Comparison of ENCODE assay signal across 17 mouse cellular contexts in the genomic region with DNA sequence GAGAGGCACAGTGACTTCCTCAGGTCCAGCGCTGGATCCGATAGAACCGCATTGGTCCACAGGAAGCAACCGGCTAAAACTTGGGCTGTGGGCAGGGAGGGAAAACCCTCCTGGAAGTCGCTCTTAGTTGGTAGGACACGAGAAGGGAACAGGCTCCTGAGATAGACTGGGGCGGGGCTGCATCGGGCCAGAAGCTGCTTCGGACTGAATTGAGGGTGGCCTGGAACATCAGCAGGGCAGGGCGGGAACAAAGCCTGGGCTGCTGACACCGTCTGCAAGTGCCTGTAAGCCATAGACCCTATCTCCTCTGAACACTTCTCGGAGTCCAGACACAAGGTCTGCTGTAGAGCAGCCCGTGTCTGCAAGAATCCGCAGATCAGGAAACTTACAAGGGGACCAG. TPM values are rescaled to one million over a fixed set of nuclear protein-coding genes. Genes with fewer than 3 reads are reported as not detected.
DNase-seq lines count a peak whose midpoint lies in the region; ATAC-seq lines count a peak whose summit lies in the region.
"Had no signal": no experiment of that assay in that cellular context is flagged by ENCODE, and none has a peak within 500 bp of the region (broad histone marks: within the 10 kb centered on the region; RNA-seq: fewer than 3 reads in every experiment).

No protein-coding gene starts in this region.

- peak; percentile 38; the same call in 1 of the 2 replicates for ATAC-seq in heart, embryonic 14.5 days (ENCODE audit: insufficient number of reproducible peaks, insufficient read depth, low FRiP score, low read depth)
- ATAC-seq: activated CD4-positive, CD25-positive, alpha-beta regulatory T cell, adult 4 months; forebrain, embryonic 15.5 days; intestine, postnatal 0 days; midbrain, embryonic 15.5 days had no signal

- H3K9ac ChIP-seq in heart, embryonic 14.5 days (ENCODE audit: low read length), result no peak overlapping the region
- H3K9ac ChIP-seq: embryonic facial prominence, embryonic 13.5 days; forebrain, embryonic 15.5 days; hindbrain, embryonic 12.5 days; limb, embryonic 15.5 days; midbrain, embryonic 15.5 days had no signal

- no peaks in the 10 kb centered on the region for H3K9me3 ChIP-seq in heart, embryonic 14.5 days (ENCODE audit: control insufficient read depth, low read length)
- H3K9me3 ChIP-seq in limb, embryonic 10.5 days (replicated peaks), result no peaks in the 10 kb centered on the region
- H3K9me3 ChIP-seq: embryonic facial prominence, embryonic 13.5 days; forebrain, embryonic 15.5 days; hindbrain, embryonic 12.5 days; limb, embryonic 15.5 days; midbrain, embryonic 15.5 days had no signal

- no peak for DNase-seq in heart, adult 18-20 months
- DNase-seq in ZHBTc4 (ENCODE audit: low read depth, low spot score), result peak; percentile 71
- no peak for DNase-seq in limb, embryonic 10.5 days (ENCODE audit: low spot score)
- DNase-seq in spleen, postnatal 10 days (ENCODE audit: low spot score in 2 of 2), result peak; percentile 72 to 73
- no peak for DNase-seq in cerebellum, postnatal 14 days
- DNase-seq in urinary bladder, postnatal 14 days (ENCODE audit: low spot score), result no peak
- DNase-seq: adrenal gland, postnatal 36 days; kidney, postnatal 14 days; right cerebral cortex, adult 18-20 months had no signal

- 33% methylated on average over 14 of the region's 14 CpGs for WGBS in heart, embryonic 14.5 days
- 34% methylated on average over 14 of the region's 14 CpGs for WGBS in limb, embryonic 10.5 days

- H3K36me3 ChIP-seq in heart, embryonic 14.5 days (ENCODE audit: control insufficient read depth, insufficient read depth, low read length), result no peaks in the 10 kb centered on the region
- H3K36me3 ChIP-seq in limb, embryonic 10.5 days, result no peaks in the 10 kb centered on the region
- H3K36me3 ChIP-seq: embryonic facial prominence, embryonic 13.5 days; forebrain, embryonic 15.5 days; hindbrain, embryonic 12.5 days; limb, embryonic 15.5 days; midbrain, embryonic 15.5 days had no signal

- no peaks in the 10 kb centered on the region; the same call in 1 of the 2 replicates for H3K27me3 ChIP-seq in heart, embryonic 14.5 days (ENCODE audit: control insufficient read depth, insufficient read depth, low read length)
- peaks cover 47% of the 10 kb centered on the region for H3K27me3 ChIP-seq in limb, embryonic 10.5 days (ENCODE audit: low read depth, poor library complexity, severe bottlenecking)
- H3K27me3 ChIP-seq: forebrain, embryonic 15.5 days; midbrain, embryonic 15.5 days had no signal

- no peak overlapping the region for H3K27ac ChIP-seq in heart, embryonic 14.5 days (replicated peaks in 1 of 2; ENCODE audit: control insufficient read depth in 1 of 2, insufficient read depth in 1 of 2, low read depth in 2 of 2, low read length in 2 of 2)
- 0 out of 2 replicates have a peak overlapping the region, but pooled peaks have one; percentile 25 for H3K27ac ChIP-seq in limb, embryonic 10.5 days
- H3K27ac ChIP-seq: embryonic facial prominence, embryonic 13.5 days; forebrain, embryonic 15.5 days; hindbrain, embryonic 12.5 days; limb, embryonic 15.5 days; midbrain, embryonic 15.5 days had no signal

- H3K4me1 ChIP-seq in heart, embryonic 14.5 days (ENCODE audit: control insufficient read depth in 2 of 2, insufficient read depth in 2 of 2, low read length in 2 of 2), result peaks cover 14 to 20% of the 10 kb centered on the region in 2 experiments
- H3K4me1 ChIP-seq in limb, embryonic 10.5 days, result peaks cover 19% of the 10 kb centered on the region

- H3K4me2 ChIP-seq in heart, embryonic 14.5 days (ENCODE audit: low read length), result no peak overlapping the region
- H3K4me2 ChIP-seq: embryonic facial prominence, embryonic 13.5 days; forebrain, embryonic 15.5 days; limb, embryonic 15.5 days; midbrain, embryonic 15.5 days had no signal

- no peak overlapping the region for H3K4me3 ChIP-seq in heart, embryonic 14.5 days (ENCODE audit: control insufficient read depth in 1 of 2, insufficient read depth in 1 of 2, low read depth in 1 of 2, low read length in 2 of 2)
- no peak overlapping the region for H3K4me3 ChIP-seq in limb, embryonic 10.5 days
- H3K4me3 ChIP-seq: embryonic facial prominence, embryonic 13.5 days; forebrain, embryonic 15.5 days; hindbrain, embryonic 12.5 days; limb, embryonic 15.5 days; midbrain, embryonic 15.5 days had no signal

RNA-seq across cellular contexts. Expression of a gene that starts 6.9 kb away (rescaled TPM):
- 5.6 and 11.8 TPM in 2 replicates for polyA plus RNA-seq in heart, embryonic 14.5 days (2014; fragmentation: Nextera tagmentation; extraction: Ambion mirVana)
- total RNA-seq in heart, adult 18-20 months (2021), result 1 to 10 TPM; 1.4 to 2.3 TPM
- polyA plus RNA-seq in limb, embryonic 10.5 days (2016; fragmentation: Nextera tagmentation; extraction: Ambion mirVana), result 34.5 and 37.2 TPM in 2 replicates

RNA-seq across cellular contexts. Expression of a gene that starts 20.3 kb away (rescaled TPM):
- 0.81 and 1.2 TPM in 2 replicates for polyA plus RNA-seq in heart, embryonic 14.5 days (2014; fragmentation: Nextera tagmentation; extraction: Ambion mirVana)
- under 1 TPM in 1 of 2 experiments, not detected in 1; 0.64 TPM for total RNA-seq in heart, adult 18-20 months (2021)
- 1.2 and 1.3 TPM in 2 replicates for polyA plus RNA-seq in limb, embryonic 10.5 days (2016; fragmentation: Nextera tagmentation; extraction: Ambion mirVana)

RNA-seq across cellular contexts. Expression of a gene that starts 34.8 kb away (rescaled TPM):
- polyA plus RNA-seq in heart, embryonic 14.5 days (2014; fragmentation: Nextera tagmentation; extraction: Ambion mirVana), result 266 and 295 TPM in 2 replicates
- total RNA-seq in heart, adult 18-20 months (2021), result 100 to 1,000 TPM; 187 to 194 TPM
- polyA plus RNA-seq in limb, embryonic 10.5 days (2016; fragmentation: Nextera tagmentation; extraction: Ambion mirVana), result 209 and 242 TPM in 2 replicates

RNA-seq across cellular contexts. Expression of a gene that starts 53.4 kb away (rescaled TPM):
- 50.2 and 53.6 TPM in 2 replicates for polyA plus RNA-seq in heart, embryonic 14.5 days (2014; fragmentation: Nextera tagmentation; extraction: Ambion mirVana)
- 10 to 100 TPM; 49.2 to 49.9 TPM for total RNA-seq in heart, adult 18-20 months (2021)
- polyA plus RNA-seq in limb, embryonic 10.5 days (2016; fragmentation: Nextera tagmentation; extraction: Ambion mirVana), result 102 and 108 TPM in 2 replicates

RNA-seq across cellular contexts. Expression of a gene that starts 57.2 kb away (rescaled TPM):
- 182 and 190 TPM in 2 replicates for polyA plus RNA-seq in heart, embryonic 14.5 days (2014; fragmentation: Nextera tagmentation; extraction: Ambion mirVana)
- 10 to 100 TPM; 82.0 to 98.0 TPM for total RNA-seq in heart, adult 18-20 months (2021)
- polyA plus RNA-seq in limb, embryonic 10.5 days (2016; fragmentation: Nextera tagmentation; extraction: Ambion mirVana), result 78.5 and 93.2 TPM in 2 replicates

Comparison
In these comparisons a context has a peak if more than half of its experiments do, and no peak if none do; other contexts are left out.
1. DNase-seq: peak in ZHBTc4 (single experiment) and spleen, postnatal 10 days (2 of 2); none in heart, adult 18-20 months (0 of 2), limb, embryonic 10.5 days (single experiment), cerebellum, postnatal 14 days (0 of 2) and urinary bladder, postnatal 14 days (single experiment).